Mouse (Mus musculus) stomach, embryonic 14.5 days (tissue): ENCODE measurements around the gene Dera. TPM values are rescaled to one million over a fixed set of nuclear protein-coding genes. Genes with fewer than 3 reads are reported as not detected.

ENCODE experiments used
- ATAC-seq: fragments of 200-750 bp; cut with Nextera tagmentation; 2 replicates; pipeline ENCODE4 v1.8.0; 2017; ENCODE audit warnings: low read depth, moderate TSS enrichment; ENCODE audit not compliant: insufficient number of reproducible peaks, insufficient read depth, low FRiP score
- H3K27ac ChIP-seq: fragments of 300-500 bp; sonication (generic); 2 replicates; pipeline ENCODE4 v1.5.1; 2014; ENCODE audit warnings: mild to moderate bottlenecking, low read length, moderate library complexity, mixed read lengths
- H3K27me3 ChIP-seq: fragments of 300-500 bp; sonication (generic); 2 replicates; pipeline ENCODE4 v1.6.1; 2014; ENCODE audit warnings: low read length, control low read depth, mixed read lengths; ENCODE audit not compliant: control insufficient read depth, insufficient read depth
- H3K36me3 ChIP-seq: fragments of 300-500 bp; sonication (generic); 2 replicates; pipeline ENCODE4 v1.6.1; 2014; ENCODE audit warnings: mild to moderate bottlenecking, control low read depth, low read length, moderate library complexity, mixed read lengths; ENCODE audit not compliant: control insufficient read depth, insufficient read depth
- H3K4me1 ChIP-seq: fragments of 300-500 bp; sonication (generic); 2 replicates; pipeline ENCODE4 v1.6.1; 2014; ENCODE audit warnings: low read length, control low read depth, mixed read lengths; ENCODE audit not compliant: control insufficient read depth, insufficient read depth
- H3K4me2 ChIP-seq: fragments of 300-500 bp; sonication (generic); replicated peaks from 2 replicates; pipeline ENCODE4 v1.6.1; 2014; ENCODE audit warnings: low read depth, low read length, control low read depth
- H3K4me3 ChIP-seq: fragments of 300-500 bp; sonication (generic); 2 replicates; pipeline ENCODE4 v1.5.1; 2014; ENCODE audit warnings: low read depth, low read length, control low read depth
- H3K9ac ChIP-seq: fragments of 300-500 bp; sonication (generic); replicated peaks from 2 replicates; pipeline ENCODE4 v1.6.1; 2014; ENCODE audit warnings: low read depth, mild to moderate bottlenecking, control low read depth, low read length, moderate library complexity, mixed read lengths
- H3K9me3 ChIP-seq: fragments of 300-500 bp; sonication (generic); 2 replicates; pipeline ENCODE4 v1.6.1; 2016; ENCODE audit warnings: low read depth, low read length, control low read depth; ENCODE audit not compliant: control insufficient read depth
- WGBS: fragments of 180-500 bp; shearing (Covaris S2); extraction: QIAGEN DNeasy Blood & Tissue Kit; methylation state at CpG from one replicate; pipeline ENCODE4 v1.1.7; 2014; 5-methylcytosine and 5-hydroxymethylcytosine counted together
- polyA plus RNA-seq: library from polyadenylated mRNA; unstranded; fragments of >200 nt; fragmentation: Nextera tagmentation; extraction: Ambion mirVana; gene quantifications from 2 replicates; pipeline ENCODE4 v1.2.1, GENCODE M21; 2014

The Dera gene
- polyA plus RNA-seq, 1 experiment from 2014 or later = 50.7 TPM

- Histone ChIP-seq H3K4me2 (no peak overlapping the region), H3K4me1 (peaks cover 4% of the 10 kb centered on the region; the same call in 1 of the 2 replicates), H3K36me3 (peaks cover 39% of the 10 kb centered on the region), H3K27me3 (no peaks in the 10 kb centered on the region), H3K4me3 (no peak overlapping the region), H3K27ac (no peak overlapping the region), H3K9ac (no peak overlapping the region), H3K9me3 (no peaks in the 10 kb centered on the region)
- no peak for ATAC-seq
- 87% methylated on average over 10 of the region's 10 CpGs for WGBS
These were observed 2.6 kb upstream of the Dera start for GRCm38 (mm10) chr6:137751551-137752274.

GRCm38 (mm10) chr6:137752275-137752655 lies 2.1 kb upstream of the Dera start:
- H3K4me2 ChIP-seq = no peak overlapping the region
- H3K36me3 ChIP-seq = peaks cover 39% of the 10 kb centered on the region
- H3K4me3 ChIP-seq = no peak overlapping the region
- peaks cover 4% of the 10 kb centered on the region; the same call in 1 of the 2 replicates for H3K4me1 ChIP-seq
- no peaks in the 10 kb centered on the region for H3K9me3 ChIP-seq
- no peak for ATAC-seq
- H3K27ac ChIP-seq = no peak overlapping the region
- WGBS = 90% methylated on average over 4 of the region's 4 CpGs
- H3K27me3 ChIP-seq = no peaks in the 10 kb centered on the region
- no peak overlapping the region for H3K9ac ChIP-seq

GRCm38 (mm10) chr6:137754857-137755232 lies 499 bp downstream of the Dera start:
- no peaks in the 10 kb centered on the region for H3K27me3 ChIP-seq
- ATAC-seq = no peak
- peak overlapping the region; percentile 61 for H3K4me2 ChIP-seq
- H3K4me1 ChIP-seq = peaks cover 4% of the 10 kb centered on the region; the same call in 1 of the 2 replicates
- peaks cover 20% of the 10 kb centered on the region for H3K36me3 ChIP-seq
- H3K27ac ChIP-seq = no peak overlapping the region
- no peaks in the 10 kb centered on the region for H3K9me3 ChIP-seq
- H3K9ac ChIP-seq = peak overlapping the region; percentile 31; the same call in 1 of the 2 replicates
- 2% methylated on average over 8 of the region's 8 CpGs for WGBS
- peak overlapping the region; percentile 56 for H3K4me3 ChIP-seq

- no peak for ATAC-seq
- no peak overlapping the region for H3K27ac ChIP-seq
- H3K36me3 ChIP-seq = peaks cover 11% of the 10 kb centered on the region
- 74% methylated on average over 5 of the region's 5 CpGs for WGBS
- H3K4me3 ChIP-seq = no peak overlapping the region
- H3K4me1 ChIP-seq = peaks cover 4% of the 10 kb centered on the region; the same call in 1 of the 2 replicates
- H3K4me2 ChIP-seq = no peak overlapping the region
- no peaks in the 10 kb centered on the region for H3K27me3 ChIP-seq
- H3K9me3 ChIP-seq = no peaks in the 10 kb centered on the region
- H3K9ac ChIP-seq = no peak overlapping the region
These were observed 2.0 kb downstream of the Dera start for GRCm38 (mm10) chr6:137756310-137756709.

- peaks cover 4% of the 10 kb centered on the region; the same call in 1 of the 2 replicates for H3K4me1 ChIP-seq
- WGBS = 97% methylated on average over 1 of the region's 1 CpGs
- no peaks in the 10 kb centered on the region for H3K9me3 ChIP-seq
- no peaks in the 10 kb centered on the region for H3K27me3 ChIP-seq
- no peak overlapping the region for H3K4me2 ChIP-seq
- no peak overlapping the region for H3K4me3 ChIP-seq
- H3K36me3 ChIP-seq = no peaks in the 10 kb centered on the region
- ATAC-seq = no peak
- no peak overlapping the region for H3K9ac ChIP-seq
- H3K27ac ChIP-seq = no peak overlapping the region
These were observed 3.5 kb downstream of the Dera start for GRCm38 (mm10) chr6:137757891-137758290.

GRCm38 (mm10) chr6:137759681-137760080 lies 5.3 kb downstream of the Dera start:
- no peak overlapping the region for H3K9ac ChIP-seq
- H3K4me2 ChIP-seq = no peak overlapping the region
- H3K27ac ChIP-seq = no peak overlapping the region
- H3K9me3 ChIP-seq = no peaks in the 10 kb centered on the region
- no peaks in the 10 kb centered on the region for H3K27me3 ChIP-seq
- no peaks in the 10 kb centered on the region for H3K36me3 ChIP-seq
- H3K4me1 ChIP-seq = peaks cover 4% of the 10 kb centered on the region; the same call in 1 of the 2 replicates
- 31% methylated on average over 8 of the region's 8 CpGs for WGBS
- no peak overlapping the region for H3K4me3 ChIP-seq
- ATAC-seq = 0 out of 2 replicates have a peak, but pooled peaks have one; percentile 48

- ATAC-seq = no peak
- Histone ChIP-seq H3K9ac (no peak overlapping the region), H3K4me2 (no peak overlapping the region), H3K9me3 (no peaks in the 10 kb centered on the region), H3K36me3 (no peaks in the 10 kb centered on the region), H3K4me1 (no peaks in the 10 kb centered on the region), H3K27ac (no peak overlapping the region), H3K4me3 (no peak overlapping the region), H3K27me3 (no peaks in the 10 kb centered on the region)
- 73% methylated on average over 15 of the region's 15 CpGs for WGBS
These were observed 6.6 kb downstream of the Dera start for GRCm38 (mm10) chr6:137760966-137761365.

GRCm38 (mm10) chr6:137764572-137765210 lies 10.3 kb downstream of the Dera start:
- whole genome bisulfite sequencing = 52% methylated on average over 3 of the region's 3 CpGs

More at GRCm38 (mm10) chr6:137764572-137765210, 10.3 kb downstream of the Dera start:
- Histone ChIP-seq H3K4me2 (no peak overlapping the region), H3K36me3 (no peaks in the 10 kb centered on the region), H3K9ac (no peak overlapping the region), H3K27me3 (no peaks in the 10 kb centered on the region), H3K27ac (no peak overlapping the region), H3K9me3 (no peaks in the 10 kb centered on the region), H3K4me1 (no peaks in the 10 kb centered on the region), H3K4me3 (no peak overlapping the region)
- no peak for ATAC-seq
